Mouse (Mus musculus): ENCODE data around the gene Mns1. TPM values are rescaled to one million over a fixed set of nuclear protein-coding genes. Genes with fewer than 3 reads are reported as not detected.

The Mns1 gene
- polyA plus RNA-seq (2015; fragmentation: Nextera tagmentation; extraction: Ambion mirVana): 13.4 and 16.1 TPM in 2 replicates

GRCm38 (mm10) chr9:72437822-72438701 is at the start of gene Mns1:
Mns1 (plus strand) TSS chr9:72438011.
- TF ChIP-seq CTCF (IDR thresholded peaks at IDR 0.05; ENCODE audit: low read depth): peak; percentile 22; the same call in 1 of the 2 replicates
- peak; percentile 97 for DNase-seq (ENCODE audit: low spot score)
- Histone ChIP-seq H3K4me1 (replicated peaks; ENCODE audit: insufficient read depth, low read length) (peaks cover 7% of the 10 kb centered on the region), H3K9me3 (replicated peaks; ENCODE audit: low read length) (no peaks in the 10 kb centered on the region), H3K36me3 (ENCODE audit: insufficient read depth, low read length) (no peaks in the 10 kb centered on the region), H3K27me3 (ENCODE audit: insufficient read depth, low read length) (no peaks in the 10 kb centered on the region), H3K27ac (no peak within 1 kb of the TSS), H3K4me3 (replicated peaks; ENCODE audit: low read depth, low read length) (peak within 1 kb of the TSS; percentile 67), H3K9ac (ENCODE audit: low read depth, low read length) (peak within 1 kb of the TSS; percentile 64), H3K4me2 (ENCODE audit: low read length) (peak within 1 kb of the TSS; percentile 88)
- peak; percentile 97 for ATAC-seq (replicated peaks; ENCODE audit: low FRiP score, low read depth)
- 3% methylated on average over 43 of the region's 43 CpGs for WGBS

- no peaks in the 10 kb centered on the region for H3K4me1 ChIP-seq (replicated peaks; ENCODE audit: insufficient read depth, low read length)
- DNase-seq (ENCODE audit: low spot score) (no peak), ATAC-seq (replicated peaks; ENCODE audit: low FRiP score, low read depth) (no peak)
- H3K9ac ChIP-seq (ENCODE audit: low read depth, low read length): no peak overlapping the region
- H3K27me3 ChIP-seq (ENCODE audit: insufficient read depth, low read length): no peaks in the 10 kb centered on the region
- no peak for TF ChIP-seq CTCF (IDR thresholded peaks at IDR 0.05; ENCODE audit: low read depth)
- WGBS: 85% methylated on average over 4 of the region's 4 CpGs
- no peak overlapping the region for H3K4me2 ChIP-seq (ENCODE audit: low read length)
- H3K36me3 ChIP-seq (ENCODE audit: insufficient read depth, low read length): no peaks in the 10 kb centered on the region
- H3K27ac ChIP-seq: no peak overlapping the region
- H3K9me3 ChIP-seq (replicated peaks; ENCODE audit: low read length): no peaks in the 10 kb centered on the region
- H3K4me3 ChIP-seq (replicated peaks; ENCODE audit: low read depth, low read length): no peak overlapping the region
Observed at GRCm38 (mm10) chr9:72388934-72389333, 48.9 kb upstream of the Mns1 start.

- no peak for TF ChIP-seq CTCF (IDR thresholded peaks at IDR 0.05; ENCODE audit: low read depth)
- H3K27ac ChIP-seq: no peak overlapping the region
- ATAC-seq (replicated peaks; ENCODE audit: low FRiP score, low read depth) (no peak), DNase-seq (ENCODE audit: low spot score) (peak; percentile 3)
- H3K27me3 ChIP-seq (ENCODE audit: insufficient read depth, low read length): no peaks in the 10 kb centered on the region
- WGBS: 68% methylated on average over 14 of the region's 14 CpGs
- H3K4me2 ChIP-seq (ENCODE audit: low read length): no peak overlapping the region
- H3K9me3 ChIP-seq (replicated peaks; ENCODE audit: low read length): no peaks in the 10 kb centered on the region
- no peaks in the 10 kb centered on the region for H3K36me3 ChIP-seq (ENCODE audit: insufficient read depth, low read length)
- no peak overlapping the region for H3K4me3 ChIP-seq (replicated peaks; ENCODE audit: low read depth, low read length)
- no peak overlapping the region for H3K9ac ChIP-seq (ENCODE audit: low read depth, low read length)
- H3K4me1 ChIP-seq (replicated peaks; ENCODE audit: insufficient read depth, low read length): no peaks in the 10 kb centered on the region
Observed at GRCm38 (mm10) chr9:72389431-72390002, 48.3 kb upstream of the Mns1 start.

- H3K4me2 ChIP-seq (ENCODE audit: low read length): no peak overlapping the region
- H3K4me1 ChIP-seq (replicated peaks; ENCODE audit: insufficient read depth, low read length): no peaks in the 10 kb centered on the region
- no peak overlapping the region for H3K9ac ChIP-seq (ENCODE audit: low read depth, low read length)
- no peak overlapping the region for H3K4me3 ChIP-seq (replicated peaks; ENCODE audit: low read depth, low read length)
- TF ChIP-seq CTCF (IDR thresholded peaks at IDR 0.05; ENCODE audit: low read depth): no peak
- DNase-seq (ENCODE audit: low spot score): no peak
- no peaks in the 10 kb centered on the region for H3K36me3 ChIP-seq (ENCODE audit: insufficient read depth, low read length)
- no peaks in the 10 kb centered on the region for H3K27me3 ChIP-seq (ENCODE audit: insufficient read depth, low read length)
- no peaks in the 10 kb centered on the region for H3K9me3 ChIP-seq (replicated peaks; ENCODE audit: low read length)
- no peak for ATAC-seq (replicated peaks; ENCODE audit: low FRiP score, low read depth)
- WGBS: 83% methylated on average over 12 of the region's 12 CpGs
- H3K27ac ChIP-seq: no peak overlapping the region
Observed at GRCm38 (mm10) chr9:72390321-72391077, 47.3 kb upstream of the Mns1 start.

- no peak overlapping the region for H3K27ac ChIP-seq
- H3K4me3 ChIP-seq (replicated peaks; ENCODE audit: low read depth, low read length): no peak overlapping the region
- no peaks in the 10 kb centered on the region for H3K4me1 ChIP-seq (replicated peaks; ENCODE audit: insufficient read depth, low read length)
- H3K36me3 ChIP-seq (ENCODE audit: insufficient read depth, low read length): no peaks in the 10 kb centered on the region
- H3K4me2 ChIP-seq (ENCODE audit: low read length): no peak overlapping the region
- ATAC-seq (replicated peaks; ENCODE audit: low FRiP score, low read depth) (no peak), DNase-seq (ENCODE audit: low spot score) (no peak)
- H3K9me3 ChIP-seq (replicated peaks; ENCODE audit: low read length): no peaks in the 10 kb centered on the region
- WGBS: 68% methylated on average over 7 of the region's 7 CpGs
- H3K9ac ChIP-seq (ENCODE audit: low read depth, low read length): no peak overlapping the region
- TF ChIP-seq CTCF (IDR thresholded peaks at IDR 0.05; ENCODE audit: low read depth): no peak
- H3K27me3 ChIP-seq (ENCODE audit: insufficient read depth, low read length): no peaks in the 10 kb centered on the region
Observed at GRCm38 (mm10) chr9:72392686-72393085, 45.1 kb upstream of the Mns1 start.

GRCm38 (mm10) chr9:72393238-72393637 is 44.6 kb upstream of the Mns1 start:
- WGBS: 82% methylated on average over 15 of the region's 15 CpGs
- H3K27me3 ChIP-seq (ENCODE audit: insufficient read depth, low read length): no peaks in the 10 kb centered on the region
- no peak for TF ChIP-seq CTCF (IDR thresholded peaks at IDR 0.05; ENCODE audit: low read depth)
- ATAC-seq (replicated peaks; ENCODE audit: low FRiP score, low read depth): no peak
- no peak overlapping the region for H3K27ac ChIP-seq
- no peak overlapping the region for H3K9ac ChIP-seq (ENCODE audit: low read depth, low read length)
- H3K4me3 ChIP-seq (replicated peaks; ENCODE audit: low read depth, low read length): no peak overlapping the region
- H3K9me3 ChIP-seq (replicated peaks; ENCODE audit: low read length): no peaks in the 10 kb centered on the region
- H3K36me3 ChIP-seq (ENCODE audit: insufficient read depth, low read length): no peaks in the 10 kb centered on the region
- no peaks in the 10 kb centered on the region for H3K4me1 ChIP-seq (replicated peaks; ENCODE audit: insufficient read depth, low read length)
- H3K4me2 ChIP-seq (ENCODE audit: low read length): no peak overlapping the region
- no peak for DNase-seq (ENCODE audit: low spot score)

Measured in kidney, postnatal 0 days (tissue).